Mouse (Mus musculus): ENCODE data around the gene Srr. TPM values are rescaled to one million over a fixed set of nuclear protein-coding genes. Genes with fewer than 3 reads are reported as not detected.

The Srr gene
- total and polyA plus RNA-seq, 2 experiments from 2014 or later: 35.6 to 43.1 TPM

DNA sequence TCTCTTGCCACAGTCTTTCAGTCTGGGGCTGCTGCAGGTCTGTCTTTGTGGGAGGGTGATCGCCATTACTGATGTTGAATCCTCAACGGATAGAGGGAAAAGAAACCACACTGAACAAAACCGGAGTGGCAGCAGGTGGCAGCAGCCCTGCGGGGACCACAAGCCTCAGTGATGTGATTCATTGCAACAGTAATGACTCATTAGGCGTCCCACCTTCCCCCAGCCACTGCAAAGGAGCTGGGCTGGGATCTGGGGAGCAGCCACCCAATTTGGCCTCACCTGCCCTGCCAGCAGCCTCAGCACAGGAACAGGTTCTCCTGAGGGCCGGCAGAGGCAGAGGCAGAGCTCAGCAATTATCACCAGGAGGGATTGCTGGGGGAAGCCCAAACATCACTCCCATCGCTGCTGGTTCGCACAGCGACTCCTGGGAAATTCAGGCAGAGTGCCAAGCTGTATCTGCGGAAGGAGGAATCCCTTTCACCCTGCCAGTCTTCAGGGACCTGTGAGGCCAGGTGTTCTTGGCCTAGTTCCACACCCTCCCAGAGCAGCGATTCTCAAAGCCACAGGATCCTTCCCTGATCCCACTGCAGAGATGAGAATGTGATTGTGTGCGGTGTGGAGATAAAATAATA is 54.6 kb downstream of the Srr start:
- H3K27ac ChIP-seq (ENCODE audit: low read depth, low read length): peak overlapping the region; percentile 71
- peak; percentile 58 for DNase-seq (ENCODE audit: low spot score)
- H3K4me1 ChIP-seq (ENCODE audit: insufficient read depth, low read length): peaks cover 6% of the 10 kb centered on the region
- H3K27me3 ChIP-seq (ENCODE audit: insufficient read depth, low read length): no peaks in the 10 kb centered on the region
- peaks cover 24% of the 10 kb centered on the region for H3K36me3 ChIP-seq (ENCODE audit: insufficient read depth, low read length)
- WGBS: 21% methylated on average over 12 of the region's 12 CpGs
- H3K9ac ChIP-seq (replicated peaks; ENCODE audit: low read length, poor library complexity, severe bottlenecking): no peak overlapping the region; the same call in 1 of the 2 replicates
- no peak overlapping the region; the same call in 1 of the 2 replicates for H3K4me2 ChIP-seq (ENCODE audit: low read depth, low read length, poor library complexity, severe bottlenecking)
- no peaks in the 10 kb centered on the region for H3K9me3 ChIP-seq (ENCODE audit: low read length)
- ATAC-seq (ENCODE audit: low FRiP score): no peak
- no peak overlapping the region for H3K4me3 ChIP-seq (ENCODE audit: low read depth, low read length)
- peak; percentile 56 for TF ChIP-seq CTCF (IDR thresholded peaks at IDR 0.05)

DNA sequence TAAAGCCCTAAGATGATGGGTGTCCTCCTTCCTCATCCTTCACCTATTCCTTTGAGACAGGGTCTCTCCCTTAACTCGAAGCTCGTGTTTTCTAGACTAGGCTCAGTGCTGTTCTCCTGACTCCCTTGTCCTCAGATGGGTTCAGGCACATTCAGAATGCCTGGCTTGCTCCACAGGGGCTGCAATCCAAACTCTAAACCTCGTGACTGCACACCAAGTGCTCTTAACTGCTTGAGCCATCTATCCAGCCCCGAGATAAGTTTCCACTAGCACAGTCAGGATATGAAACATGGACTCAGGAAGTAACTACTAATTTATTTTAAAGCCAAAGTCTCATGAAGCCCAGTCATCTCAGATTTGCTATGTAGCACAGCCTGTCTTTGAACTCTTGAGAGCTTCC is 55.2 kb downstream of the Srr start:
- Histone ChIP-seq H3K4me3 (ENCODE audit: low read depth, low read length) (no peak overlapping the region), H3K27me3 (ENCODE audit: insufficient read depth, low read length) (no peaks in the 10 kb centered on the region), H3K27ac (ENCODE audit: low read depth, low read length) (peak overlapping the region; percentile 71; the same call in 1 of the 2 replicates), H3K9ac (replicated peaks; ENCODE audit: low read length, poor library complexity, severe bottlenecking) (no peak overlapping the region), H3K4me1 (ENCODE audit: insufficient read depth, low read length) (peaks cover 6% of the 10 kb centered on the region), H3K36me3 (ENCODE audit: insufficient read depth, low read length) (peaks cover 24% of the 10 kb centered on the region), H3K9me3 (ENCODE audit: low read length) (no peaks in the 10 kb centered on the region), H3K4me2 (ENCODE audit: low read depth, low read length, poor library complexity, severe bottlenecking) (no peak overlapping the region)
- TF ChIP-seq CTCF (IDR thresholded peaks at IDR 0.05): no peak
- ATAC-seq (ENCODE audit: low FRiP score) (no peak), DNase-seq (ENCODE audit: low spot score) (no peak)
- 74% methylated on average over 4 of the region's 4 CpGs for WGBS

DNA sequence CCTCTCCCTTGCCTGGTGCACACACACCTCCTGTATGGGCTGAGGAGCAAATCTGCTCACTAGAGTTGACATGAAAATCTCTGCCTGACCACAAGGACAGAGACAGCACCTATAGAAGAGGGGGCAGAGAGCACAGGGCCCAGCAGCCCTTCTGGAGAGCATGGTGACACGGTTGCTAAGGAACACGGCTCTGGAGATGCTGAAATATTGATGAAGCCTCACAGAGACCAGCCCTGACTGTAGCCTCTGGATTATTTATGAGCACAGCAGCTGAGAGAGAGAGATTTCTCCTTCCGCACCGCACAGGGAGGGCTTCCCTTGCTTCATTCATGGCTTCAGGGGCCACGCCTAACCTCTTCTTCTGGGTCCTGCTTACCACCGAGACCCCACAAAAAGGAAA is 56.1 kb downstream of the Srr start:
- peak overlapping the region; percentile 60 for H3K27ac ChIP-seq (ENCODE audit: low read depth, low read length)
- no peak for DNase-seq (ENCODE audit: low spot score)
- peak; percentile 71 for ATAC-seq (ENCODE audit: low FRiP score)
- peaks cover 6% of the 10 kb centered on the region for H3K4me1 ChIP-seq (ENCODE audit: insufficient read depth, low read length)
- no peaks in the 10 kb centered on the region for H3K27me3 ChIP-seq (ENCODE audit: insufficient read depth, low read length)
- H3K9ac ChIP-seq (replicated peaks; ENCODE audit: low read length, poor library complexity, severe bottlenecking): no peak overlapping the region
- H3K36me3 ChIP-seq (ENCODE audit: insufficient read depth, low read length): peaks cover 34% of the 10 kb centered on the region
- no peaks in the 10 kb centered on the region for H3K9me3 ChIP-seq (ENCODE audit: low read length)
- 51% methylated on average over 6 of the region's 6 CpGs for whole genome bisulfite sequencing
- no peak overlapping the region for H3K4me3 ChIP-seq (ENCODE audit: low read depth, low read length)
- TF ChIP-seq CTCF (IDR thresholded peaks at IDR 0.05): no peak
- H3K4me2 ChIP-seq (ENCODE audit: low read depth, low read length, poor library complexity, severe bottlenecking): no peak overlapping the region

DNA sequence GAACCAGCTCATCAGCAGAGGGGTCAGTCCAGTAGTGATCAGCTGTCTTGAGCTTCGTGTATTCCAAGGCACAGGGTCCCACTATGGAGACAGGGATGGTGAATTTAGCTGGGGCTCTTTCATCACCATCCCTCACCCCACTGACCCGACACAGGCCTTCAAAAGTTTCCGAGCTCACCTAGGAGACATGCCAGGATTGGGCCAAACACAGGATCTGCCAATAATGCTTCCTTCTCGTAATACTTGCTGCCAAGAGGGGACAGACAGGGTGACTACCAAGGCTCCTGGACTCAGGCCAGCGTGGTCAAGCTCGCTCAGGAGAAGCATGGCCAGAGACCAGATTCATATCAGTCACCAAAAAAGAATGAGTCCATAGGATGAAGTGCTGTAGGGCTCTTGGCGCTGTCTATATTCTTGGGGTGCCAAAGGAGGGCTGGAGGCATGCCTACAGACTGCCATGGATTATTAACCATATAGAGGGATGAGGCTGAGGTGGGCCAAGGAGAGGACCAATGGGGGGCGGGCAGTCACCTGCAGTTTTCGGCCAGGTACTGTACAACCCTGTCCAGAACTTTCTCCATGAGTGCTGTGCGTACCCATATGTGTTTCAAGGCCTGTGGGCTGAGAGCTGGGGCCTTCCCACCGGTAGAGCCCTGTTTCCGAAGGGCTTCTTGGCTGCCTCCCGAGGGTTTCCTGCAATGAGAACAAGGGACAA is 57.5 kb downstream of the Srr start:
- no peak overlapping the region for H3K27ac ChIP-seq (ENCODE audit: low read depth, low read length)
- no peak for TF ChIP-seq CTCF (IDR thresholded peaks at IDR 0.05)
- H3K4me3 ChIP-seq (ENCODE audit: low read depth, low read length): no peak overlapping the region
- no peak for DNase-seq (ENCODE audit: low spot score)
- no peaks in the 10 kb centered on the region for H3K9me3 ChIP-seq (ENCODE audit: low read length)
- no peak overlapping the region for H3K9ac ChIP-seq (replicated peaks; ENCODE audit: low read length, poor library complexity, severe bottlenecking)
- peaks cover 47% of the 10 kb centered on the region for H3K36me3 ChIP-seq (ENCODE audit: insufficient read depth, low read length)
- H3K4me2 ChIP-seq (ENCODE audit: low read depth, low read length, poor library complexity, severe bottlenecking): no peak overlapping the region
- ATAC-seq (ENCODE audit: low FRiP score): no peak
- 90% methylated on average over 13 of the region's 13 CpGs for WGBS
- H3K27me3 ChIP-seq (ENCODE audit: insufficient read depth, low read length): no peaks in the 10 kb centered on the region
- peaks cover 6% of the 10 kb centered on the region for H3K4me1 ChIP-seq (ENCODE audit: insufficient read depth, low read length)

DNA sequence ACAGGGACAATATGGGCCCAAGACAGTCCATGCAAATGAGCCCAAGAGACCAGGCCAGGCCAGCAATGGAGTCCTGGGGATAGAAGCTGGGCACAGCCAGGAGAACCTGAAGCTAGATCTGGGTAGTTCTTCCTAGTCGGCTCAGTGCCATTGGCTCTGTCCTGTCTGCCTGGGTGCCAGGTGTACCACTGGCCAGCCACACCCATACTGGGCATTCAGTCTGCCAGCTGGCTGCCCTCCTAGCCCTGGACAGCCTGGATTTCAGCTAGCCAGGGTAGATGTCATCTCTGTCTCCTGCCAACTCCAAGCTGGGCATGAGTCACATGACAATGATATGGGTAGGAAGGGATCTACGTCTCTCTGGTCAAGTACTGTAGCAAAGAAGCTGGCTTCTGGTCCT is 58.6 kb downstream of the Srr start:
- Histone ChIP-seq H3K36me3 (ENCODE audit: insufficient read depth, low read length) (peaks cover 57% of the 10 kb centered on the region), H3K4me3 (ENCODE audit: low read depth, low read length) (no peak overlapping the region), H3K9ac (replicated peaks; ENCODE audit: low read length, poor library complexity, severe bottlenecking) (no peak overlapping the region), H3K4me2 (ENCODE audit: low read depth, low read length, poor library complexity, severe bottlenecking) (no peak overlapping the region), H3K27me3 (ENCODE audit: insufficient read depth, low read length) (no peaks in the 10 kb centered on the region), H3K27ac (ENCODE audit: low read depth, low read length) (0 out of 2 replicates have a peak overlapping the region, but pooled peaks have one; percentile 6), H3K9me3 (ENCODE audit: low read length) (no peaks in the 10 kb centered on the region), H3K4me1 (ENCODE audit: insufficient read depth, low read length) (peaks cover 6% of the 10 kb centered on the region)
- ATAC-seq (ENCODE audit: low FRiP score) (no peak), DNase-seq (ENCODE audit: low spot score) (peak; percentile 28)
- no peak for TF ChIP-seq CTCF (IDR thresholded peaks at IDR 0.05)
- WGBS: 86% methylated on average over 2 of the region's 2 CpGs

DNA sequence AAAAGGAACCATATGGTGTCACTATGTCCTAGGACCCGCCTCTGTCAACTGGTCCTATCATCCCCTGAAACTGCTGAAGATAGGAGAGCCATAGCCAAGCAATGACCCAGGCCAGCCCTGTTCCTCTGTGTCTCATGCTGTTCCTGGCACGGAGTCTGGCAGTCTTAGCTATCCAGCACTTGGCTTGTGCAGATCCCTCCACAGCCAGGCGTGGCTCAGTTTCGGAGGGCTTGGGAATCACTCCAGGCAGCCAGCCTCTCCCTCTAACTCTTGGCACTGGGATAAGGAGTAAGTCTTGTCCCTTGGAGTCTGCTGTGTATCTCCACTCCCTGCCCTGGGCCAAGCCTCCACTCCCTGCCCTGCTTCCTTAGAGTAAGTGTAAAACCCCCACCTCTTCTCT is 59.1 kb downstream of the Srr start:
- DNase-seq (ENCODE audit: low spot score) (peak; percentile 86), ATAC-seq (ENCODE audit: low FRiP score) (no peak; the same call in 1 of the 2 replicates)
- Histone ChIP-seq H3K9me3 (ENCODE audit: low read length) (no peaks in the 10 kb centered on the region), H3K27me3 (ENCODE audit: insufficient read depth, low read length) (no peaks in the 10 kb centered on the region), H3K36me3 (ENCODE audit: insufficient read depth, low read length) (peaks cover 61% of the 10 kb centered on the region), H3K4me2 (ENCODE audit: low read depth, low read length, poor library complexity, severe bottlenecking) (no peak overlapping the region), H3K4me3 (ENCODE audit: low read depth, low read length) (no peak overlapping the region), H3K27ac (ENCODE audit: low read depth, low read length) (0 out of 2 replicates have a peak overlapping the region, but pooled peaks have one; percentile 6), H3K9ac (replicated peaks; ENCODE audit: low read length, poor library complexity, severe bottlenecking) (no peak overlapping the region), H3K4me1 (ENCODE audit: insufficient read depth, low read length) (peaks cover 3% of the 10 kb centered on the region)
- 89% methylated on average over 4 of the region's 4 CpGs for WGBS
- TF ChIP-seq CTCF (IDR thresholded peaks at IDR 0.05): no peak
